Mouse (Mus musculus): ENCODE results near the gene Mbnl1.
A peak's percentile ranks its signal among the peaks of the same experiment; 100 is the strongest.
"Not testable (repeated sequence)": the region's sequence is repeated elsewhere in the genome, so short reads cannot be mapped to it uniquely, and the experiment has no call there.

Gene Mbnl1

GRCm38 (mm10) chr3:60472681-60473177 is at the start of gene Mbnl1:
Gene Mbnl1, plus strand, starts transcription at chr3:60472830.
- DNase-seq (ENCODE audit: low spot score) = no peak

DNA sequence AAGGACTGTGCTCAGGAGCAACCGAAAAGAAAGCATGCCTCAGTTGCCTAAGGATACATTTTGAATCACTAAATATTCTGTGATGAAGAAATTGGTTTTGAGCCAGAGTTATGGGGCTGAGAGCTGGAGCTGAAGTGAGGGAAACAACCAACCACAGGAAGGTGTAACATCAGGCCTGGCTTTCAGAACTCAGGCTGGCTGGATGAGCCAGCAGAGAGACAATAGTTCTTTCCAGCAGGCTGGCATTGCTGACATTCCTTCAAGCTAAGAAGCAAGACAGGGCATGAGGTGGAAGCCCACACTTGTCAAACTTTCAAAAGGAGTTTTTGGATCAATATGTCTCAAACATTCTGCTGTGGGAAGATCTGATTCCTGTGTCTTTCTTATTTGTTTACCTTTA is 48.5 kb upstream of the Mbnl1 start:
- no peak for DNase-seq (ENCODE audit: low spot score)

DNA sequence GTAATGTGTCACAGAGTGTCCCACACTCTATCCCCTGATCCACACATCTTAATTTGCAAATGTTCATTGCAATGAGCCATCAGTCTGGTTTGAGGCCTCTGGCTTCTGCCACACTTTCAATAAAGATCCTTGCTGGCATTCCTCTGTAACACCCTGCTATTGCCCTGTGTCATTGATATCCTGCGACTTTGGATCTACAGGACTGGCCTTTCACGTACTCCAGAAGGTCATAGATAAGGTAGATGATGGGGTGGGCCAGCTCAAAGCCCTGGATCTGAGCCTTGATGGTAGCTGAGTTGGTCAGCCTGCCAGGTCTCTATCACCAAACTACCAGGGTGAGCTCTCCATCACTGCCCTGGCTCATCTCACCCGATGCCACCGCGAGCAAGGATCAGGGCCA is 43.6 kb upstream of the Mbnl1 start:
- DNase-seq (ENCODE audit: low spot score) = no peak

DNA sequence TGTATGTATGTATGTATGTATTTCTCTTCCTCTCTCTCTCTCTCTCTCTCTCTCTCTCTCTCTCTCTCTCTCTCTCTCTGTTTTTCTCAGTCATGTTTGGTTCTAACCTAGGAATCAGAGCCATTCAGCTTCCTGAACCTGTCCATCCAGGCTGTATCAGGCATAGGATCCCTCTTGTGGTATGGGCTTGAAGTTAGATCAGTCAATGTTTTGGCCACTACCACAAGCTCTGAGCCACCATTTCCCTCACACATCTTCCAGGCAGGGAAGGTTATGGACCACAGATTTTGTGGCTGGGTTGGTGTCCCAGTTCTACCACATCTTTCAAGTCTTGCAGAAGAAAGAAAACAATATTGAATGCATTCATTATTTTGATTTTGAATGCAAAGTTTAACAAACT is 35.4 kb upstream of the Mbnl1 start:
- no peak for DNase-seq (ENCODE audit: low spot score)

- peak; percentile 14 for DNase-seq (ENCODE audit: low spot score)
Observed at GRCm38 (mm10) chr3:60437678-60438232, 34.9 kb upstream of the Mbnl1 start.

GRCm38 (mm10) chr3:60438715-60439114 is 33.9 kb upstream of the Mbnl1 start:
- DNase-seq (ENCODE audit: low spot score) = no peak

DNA sequence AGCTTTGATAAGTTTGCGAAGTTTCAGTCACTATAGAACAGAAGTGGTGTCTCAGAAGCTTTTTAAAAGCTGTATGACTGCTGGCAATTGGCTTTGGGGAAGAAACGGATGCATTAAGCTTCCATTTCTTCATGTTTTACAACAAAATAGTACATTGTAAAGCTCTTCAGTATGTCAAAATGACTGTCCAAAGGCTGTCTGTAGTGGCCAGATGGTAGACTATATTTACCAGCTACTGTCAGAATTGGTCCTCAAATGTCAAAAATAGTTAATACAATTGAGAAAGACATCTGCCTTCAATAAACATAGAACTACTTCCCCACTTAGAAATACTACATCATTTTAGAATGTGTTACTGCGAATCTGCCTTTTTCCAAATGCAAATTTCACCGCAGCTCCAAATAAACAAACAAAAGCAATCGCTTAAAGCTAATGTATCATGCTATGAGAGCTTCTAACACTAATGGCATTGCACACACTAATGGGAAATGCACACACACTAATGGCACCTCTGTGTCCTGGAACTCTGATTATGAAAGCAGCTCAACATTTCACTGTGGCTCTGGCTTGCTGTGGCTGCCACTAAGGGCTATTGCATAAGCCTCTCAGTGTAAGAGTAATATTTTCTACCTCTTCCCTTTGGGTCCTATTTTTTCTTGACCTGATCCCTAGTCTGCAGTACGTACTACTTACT is 10.7 kb upstream of the Mbnl1 start:
- no peak for DNase-seq (ENCODE audit: low spot score)

DNA sequence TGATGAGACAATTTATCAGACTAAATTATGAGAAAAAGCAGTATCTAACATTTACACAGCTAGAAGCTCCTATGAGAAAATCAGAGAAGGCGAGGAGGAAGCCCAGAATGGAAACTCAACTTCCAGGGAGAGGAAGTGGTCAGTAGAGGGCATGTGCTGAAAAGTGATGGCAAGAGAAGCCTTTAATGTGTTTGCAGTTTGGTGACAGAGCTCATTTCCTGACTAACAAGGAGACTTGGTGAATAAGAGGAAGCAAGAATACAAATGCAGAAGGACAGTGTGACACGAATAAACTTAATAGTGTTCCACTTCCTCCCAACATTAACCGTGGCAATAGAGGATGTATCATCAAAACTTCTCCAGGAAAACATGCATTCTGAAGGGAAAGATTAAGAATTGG is 4.0 kb upstream of the Mbnl1 start:
- DNase-seq (ENCODE audit: low spot score) = not testable (repeated sequence)

- not testable (repeated sequence) for DNase-seq (ENCODE audit: low spot score)
Observed at GRCm38 (mm10) chr3:60469170-60469805, 3.3 kb upstream of the Mbnl1 start.

- no peak for DNase-seq (ENCODE audit: low spot score)
Observed at GRCm38 (mm10) chr3:60472011-60472680, 484 bp upstream of the Mbnl1 start.

- DNase-seq (ENCODE audit: low spot score) = no peak
Observed at GRCm38 (mm10) chr3:60473861-60474653, 1.4 kb downstream of the Mbnl1 start.

GRCm38 (mm10) chr3:60474654-60474972 is 2.0 kb downstream of the Mbnl1 start:
- no peak for DNase-seq (ENCODE audit: low spot score)

GRCm38 (mm10) chr3:60475055-60475454 is 2.4 kb downstream of the Mbnl1 start:
- no peak for DNase-seq (ENCODE audit: low spot score)

- no peak for DNase-seq (ENCODE audit: low spot score)
Observed at GRCm38 (mm10) chr3:60476751-60477255, 4.2 kb downstream of the Mbnl1 start.

DNA sequence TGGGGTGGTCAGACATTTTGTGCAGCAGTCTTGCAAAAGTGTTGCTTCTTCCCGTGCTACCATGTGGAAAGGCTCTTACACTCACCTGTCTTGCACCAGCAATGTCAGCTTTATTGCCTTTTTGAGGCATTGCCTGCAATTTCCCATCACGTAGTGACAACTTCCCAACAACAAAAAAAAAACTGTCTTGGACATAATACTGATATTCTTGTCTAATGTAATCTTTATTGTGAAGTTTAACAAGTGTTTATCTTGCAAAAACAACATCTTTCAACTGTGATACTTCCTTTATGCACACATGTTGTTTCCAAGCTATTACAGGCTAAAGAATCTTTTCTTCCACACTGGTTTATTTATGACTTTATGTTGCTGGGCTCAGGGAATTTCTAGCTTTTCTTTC is 5.8 kb downstream of the Mbnl1 start:
- DNase-seq (ENCODE audit: low spot score) = no peak

DNA sequence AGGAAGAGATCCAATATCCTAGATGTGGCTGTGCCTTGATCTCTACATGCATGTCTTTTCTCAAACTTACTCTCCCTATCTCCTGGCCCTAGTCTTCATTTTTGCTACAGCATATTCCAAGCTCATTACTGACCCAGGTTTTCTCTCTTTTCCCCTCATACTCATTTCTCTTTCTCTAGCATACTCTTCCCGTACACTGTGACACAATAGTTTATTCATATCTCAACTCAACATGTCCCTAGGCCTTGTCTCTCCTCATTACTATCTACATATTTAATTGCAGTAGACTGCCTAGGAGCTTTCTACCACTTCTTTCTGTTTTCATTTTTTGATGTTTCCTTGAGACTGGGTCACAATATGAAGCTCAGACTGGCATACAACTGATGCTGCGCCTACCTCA is 8.1 kb downstream of the Mbnl1 start:
- no peak for DNase-seq (ENCODE audit: low spot score)

DNA sequence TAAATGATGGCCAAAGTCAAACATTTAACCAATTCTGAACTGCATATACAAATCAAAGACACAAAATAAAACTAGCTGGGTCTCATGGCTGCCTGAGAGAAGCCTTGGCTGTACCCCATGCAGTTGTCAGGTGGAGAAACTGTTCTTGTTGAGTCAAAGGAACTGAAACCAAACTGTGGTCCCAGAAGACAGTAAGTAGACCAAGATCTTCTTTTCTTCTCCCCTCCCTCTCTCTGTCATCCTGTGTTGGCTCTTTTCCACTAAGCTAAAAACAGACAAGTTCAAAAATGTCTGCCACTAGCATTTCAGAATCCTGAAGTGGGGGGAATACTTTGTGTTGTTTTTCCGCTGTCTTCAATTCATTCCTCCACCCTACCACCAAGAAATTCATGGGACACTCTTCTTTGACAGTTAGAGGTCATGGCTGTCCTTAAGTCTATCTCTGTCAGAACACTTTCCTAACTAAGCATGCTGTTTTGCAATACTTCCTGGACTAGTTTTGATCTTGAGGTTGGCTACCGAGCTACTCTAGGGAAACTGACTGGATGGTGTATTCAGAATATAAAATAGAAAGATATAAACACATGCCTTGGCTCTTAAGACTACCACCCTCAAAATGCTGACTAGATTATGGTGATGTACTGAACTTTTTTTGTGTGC is 9.2 kb downstream of the Mbnl1 start:
- no peak for DNase-seq (ENCODE audit: low spot score)

DNA sequence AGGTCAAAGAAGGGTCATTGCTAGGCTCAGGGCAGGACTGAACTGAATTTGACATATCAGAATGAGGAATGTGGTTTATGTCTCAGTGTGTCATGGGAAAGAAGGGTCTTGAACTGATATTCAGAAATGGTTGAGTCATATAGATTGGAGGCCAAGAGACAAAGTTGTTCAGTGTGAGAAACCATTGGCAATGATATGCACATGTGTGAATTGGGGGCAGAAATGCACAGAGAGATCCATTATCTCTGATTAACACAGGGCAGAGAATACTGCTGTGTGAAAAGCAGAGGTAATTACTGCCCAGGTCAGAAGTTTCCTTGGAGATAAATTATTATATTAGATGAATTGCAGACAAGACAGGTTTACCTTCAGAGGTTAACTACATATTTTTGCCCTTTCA is 10.7 kb downstream of the Mbnl1 start:
- no peak for DNase-seq (ENCODE audit: low spot score)

GRCm38 (mm10) chr3:60485987-60486712 is 13.5 kb downstream of the Mbnl1 start:
- no peak for DNase-seq (ENCODE audit: low spot score)

- no peak for DNase-seq (ENCODE audit: low spot score)
Observed at GRCm38 (mm10) chr3:60486713-60487170, 14.1 kb downstream of the Mbnl1 start.

DNA sequence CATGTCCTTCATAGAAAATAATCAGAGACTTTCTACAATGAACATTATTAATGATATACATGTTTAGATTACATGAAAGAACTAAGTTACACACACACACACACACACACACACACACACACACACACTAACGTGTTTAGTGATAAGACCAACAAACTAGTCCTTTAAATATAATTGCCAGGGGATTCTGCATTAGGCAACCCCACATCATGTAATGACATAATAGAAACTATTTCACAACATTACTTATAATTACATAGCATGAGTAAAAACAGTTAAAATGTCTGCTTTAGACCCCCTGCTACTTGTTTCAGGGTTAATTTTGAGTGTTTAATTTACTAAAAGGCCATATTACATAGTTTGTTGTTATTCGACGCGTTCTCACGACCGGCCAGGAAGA is 16.9 kb downstream of the Mbnl1 start:
- no peak for DNase-seq (ENCODE audit: low spot score)
